Mouse (Mus musculus): ENCODE measurements around the gene Clk4. TPM values are rescaled to one million over a fixed set of nuclear protein-coding genes. Genes with fewer than 3 reads are reported as not detected.

The Clk4 gene
- total RNA-seq (2023), result 100 to 1,000 TPM; 227 to 236 TPM

DNA sequence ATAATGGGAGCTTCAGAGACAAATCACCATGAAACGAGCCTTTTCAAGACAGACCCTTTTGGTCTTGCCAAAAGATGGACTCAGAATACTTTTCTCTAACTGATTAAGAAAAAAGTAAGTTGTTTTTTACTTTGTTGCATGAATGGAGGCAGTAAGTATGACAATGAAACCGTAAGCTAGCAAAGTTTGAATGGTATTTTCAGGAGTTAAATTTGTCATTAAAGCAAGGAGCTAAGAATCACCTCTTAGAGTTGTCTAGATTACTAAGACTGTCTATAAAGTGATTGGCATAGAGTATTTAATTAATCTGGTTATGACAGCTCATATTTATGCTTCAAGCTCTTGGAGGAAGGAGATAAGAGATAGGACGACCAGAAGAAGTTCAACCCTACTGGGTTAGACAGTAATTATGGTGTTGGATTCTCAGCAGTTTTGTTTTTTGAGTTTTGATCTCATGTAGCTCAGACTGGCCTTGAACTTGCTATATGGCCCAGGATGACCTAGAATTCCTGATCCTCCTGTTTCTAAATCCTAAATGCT, at the start of gene Clk4:
Gene Clk4 (plus strand): TSS at position 51 of the 540 bp plus-strand sequence.

GRCm38 (mm10) chr11:51220308-51220707, 41.2 kb upstream of the Clk4 start, which contains the start of gene Gm12569:
TSS of gene Gm12569 (plus strand) at chr11:51220473.

GRCm38 (mm10) chr11:51262342-51263285, 1.1 kb downstream of the Clk4 start, which contains the start of gene BC049762:
TSS of gene BC049762 (minus strand) at chr11:51263046.

DNA sequence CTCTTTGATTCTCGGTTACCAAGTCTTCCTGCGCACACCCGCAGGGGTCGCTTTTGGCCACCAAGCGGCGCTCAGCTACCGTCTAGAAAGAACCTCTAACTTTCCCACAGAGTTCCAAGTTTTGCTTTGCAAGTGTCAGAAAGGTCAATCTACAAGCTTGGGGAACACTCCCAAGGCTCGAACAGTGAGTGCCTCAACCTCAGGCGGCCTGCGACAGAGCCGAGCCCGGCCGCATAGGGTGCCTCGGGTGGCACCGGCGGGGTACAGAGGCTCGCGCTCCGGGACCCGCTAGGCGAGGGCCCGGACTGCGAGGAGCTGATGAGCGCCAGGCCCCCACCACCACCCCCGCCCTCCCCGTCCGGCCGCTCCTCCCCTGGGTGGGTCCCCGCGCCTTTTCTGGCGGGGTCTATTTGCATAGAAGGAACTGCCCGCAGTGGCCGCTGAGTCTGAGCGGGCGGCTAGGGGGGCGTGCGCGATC, 28.1 kb downstream of the Clk4 start, which contains the start of gene Col23a1:
Gene Col23a1 (plus strand): TSS at position 357 of the 478 bp plus-strand sequence.

Other genes starting within 250 kb of the Clk4 start
- not detected for gene Olfr54, start 247.5 kb upstream of the Clk4 start, total RNA-seq (2023)
- gene Olfr1375, start 213.6 kb upstream of the Clk4 start, total RNA-seq (2023), result not detected
- gene Zfp354a, start 202.5 kb upstream of the Clk4 start, total RNA-seq (2023), result not detected
- not detected for gene Gm12569, start 41.3 kb upstream of the Clk4 start, total RNA-seq (2023)
- not detected for gene BC049762, start 1.3 kb downstream of the Clk4 start, total RNA-seq (2023)
- gene Col23a1, start 28.2 kb downstream of the Clk4 start, total RNA-seq (2023), result 1 to 10 TPM; 1.4 to 1.5 TPM

All from T-cell, adult 66 days (primary cell).